Mouse (Mus musculus) embryonic facial prominence, embryonic 15.5 days (tissue): ENCODE results near the gene Slc35b1. TPM values are rescaled to one million over a fixed set of nuclear protein-coding genes. Genes with fewer than 3 reads are reported as not detected.

Experiments
- ATAC-seq: fragments of 200-750 bp; cut with Nextera tagmentation; 2 replicates; pipeline ENCODE4 v1.8.0; 2017; ENCODE audit warnings: low read depth, moderate TSS enrichment; ENCODE audit not compliant: insufficient number of reproducible peaks, low FRiP score, low TSS enrichment
- H3K27ac ChIP-seq: fragments of 300-500 bp; sonication (generic); replicated peaks from 2 replicates; pipeline ENCODE4 v1.5.1; 2015; ENCODE audit warnings: mild to moderate bottlenecking, inconsistent platforms
- H3K27me3 ChIP-seq: fragments of 300-500 bp; sonication (generic); 2 replicates; pipeline ENCODE4 v1.6.1; 2015; ENCODE audit warnings: inconsistent platforms
- H3K36me3 ChIP-seq: fragments of 300-500 bp; sonication (generic); 2 replicates; pipeline ENCODE4 v1.6.1; 2015; ENCODE audit warnings: mild to moderate bottlenecking, inconsistent platforms
- H3K4me1 ChIP-seq: fragments of 300-500 bp; sonication (generic); 2 replicates; pipeline ENCODE4 v1.6.1; 2015; ENCODE audit warnings: inconsistent platforms
- H3K4me2 ChIP-seq: fragments of 300-500 bp; sonication (generic); replicated peaks from 2 replicates; pipeline ENCODE4 v1.6.1; 2015; ENCODE audit warnings: mild to moderate bottlenecking, inconsistent platforms
- H3K4me3 ChIP-seq: fragments of 300-500 bp; sonication (generic); replicated peaks from 2 replicates; pipeline ENCODE4 v1.5.1; 2015; ENCODE audit warnings: mild to moderate bottlenecking, inconsistent platforms
- H3K9ac ChIP-seq: fragments of 300-500 bp; sonication (generic); 2 replicates; pipeline ENCODE4 v1.6.1; 2015; ENCODE audit warnings: inconsistent platforms
- H3K9me3 ChIP-seq: fragments of 300-500 bp; sonication (generic); replicated peaks from 2 replicates; pipeline ENCODE4 v1.6.1; 2016; ENCODE audit warnings: inconsistent platforms
- WGBS: fragments of 180-500 bp; shearing (Covaris S2); methylation state at CpG from one replicate; pipeline ENCODE4 v1.1.7; 2015; 5-methylcytosine and 5-hydroxymethylcytosine counted together
- polyA plus RNA-seq: library from polyadenylated mRNA; unstranded; fragments of >200 nt; fragmentation: Nextera tagmentation; extraction: Ambion mirVana; gene quantifications from 2 replicates; pipeline ENCODE4 v1.2.1, GENCODE M21; 2015

The Slc35b1 gene
- polyA plus RNA-seq, 1 experiment from 2014 or later = 100 TPM

- Histone ChIP-seq H3K27me3 (no peaks in the 10 kb centered on the region), H3K36me3 (peaks cover 53% of the 10 kb centered on the region), H3K4me1 (peaks cover 5% of the 10 kb centered on the region), H3K9me3 (no peaks in the 10 kb centered on the region), H3K4me2 (no peak overlapping the region), H3K9ac (no peak overlapping the region), H3K27ac (no peak overlapping the region), H3K4me3 (no peak overlapping the region)
- no peak for ATAC-seq
- 84% methylated on average over 5 of the region's 5 CpGs for WGBS
These were observed 1.0 kb upstream of the Slc35b1 start for GRCm38 (mm10) chr11:95383331-95383986.

- peaks cover 53% of the 10 kb centered on the region for H3K36me3 ChIP-seq
- H3K4me1 ChIP-seq = peaks cover 5% of the 10 kb centered on the region
- no peak for ATAC-seq
- peak overlapping the region; percentile 91 for H3K4me3 ChIP-seq
- H3K27me3 ChIP-seq = no peaks in the 10 kb centered on the region
- 38% methylated on average over 9 of the region's 9 CpGs for WGBS
- no peak overlapping the region; the same call in 1 of the 2 replicates for H3K9ac ChIP-seq
- no peaks in the 10 kb centered on the region for H3K9me3 ChIP-seq
- H3K4me2 ChIP-seq = peak overlapping the region; percentile 52
- 0 out of 2 replicates have a peak overlapping the region, but pooled peaks have one; percentile 55 for H3K27ac ChIP-seq
These were observed 531 bp upstream of the Slc35b1 start for GRCm38 (mm10) chr11:95384004-95384318.

GRCm38 (mm10) chr11:95384973-95385320 lies 455 bp downstream of the Slc35b1 start:
- peaks cover 54% of the 10 kb centered on the region for H3K36me3 ChIP-seq
- peak overlapping the region; percentile 82 for H3K9ac ChIP-seq
- H3K27me3 ChIP-seq = no peaks in the 10 kb centered on the region
- peaks cover 5% of the 10 kb centered on the region for H3K4me1 ChIP-seq
- peak overlapping the region; percentile 91 for H3K27ac ChIP-seq
- 0% methylated on average over 14 of the region's 14 CpGs for WGBS
- H3K4me2 ChIP-seq = peak overlapping the region; percentile 52
- H3K4me3 ChIP-seq = peak overlapping the region; percentile 91
- no peak for ATAC-seq
- no peaks in the 10 kb centered on the region for H3K9me3 ChIP-seq

GRCm38 (mm10) chr11:95387354-95387753 lies 2.9 kb downstream of the Slc35b1 start:
- Histone ChIP-seq H3K9me3 (no peaks in the 10 kb centered on the region), H3K27ac (no peak overlapping the region), H3K4me2 (no peak overlapping the region), H3K4me1 (peaks cover 13% of the 10 kb centered on the region), H3K27me3 (no peaks in the 10 kb centered on the region), H3K36me3 (peaks cover 48% of the 10 kb centered on the region), H3K9ac (no peak overlapping the region), H3K4me3 (no peak overlapping the region)
- ATAC-seq = no peak
- 83% methylated on average over 7 of the region's 7 CpGs for WGBS

GRCm38 (mm10) chr11:95389006-95389405 lies 4.5 kb downstream of the Slc35b1 start:
- Histone ChIP-seq H3K4me1 (peaks cover 30% of the 10 kb centered on the region), H3K4me3 (no peak overlapping the region), H3K27me3 (no peaks in the 10 kb centered on the region), H3K9me3 (no peaks in the 10 kb centered on the region), H3K27ac (no peak overlapping the region), H3K9ac (no peak overlapping the region), H3K4me2 (no peak overlapping the region), H3K36me3 (peaks cover 48% of the 10 kb centered on the region)
- no peak for ATAC-seq
- 63% methylated on average over 3 of the region's 3 CpGs for WGBS

- whole genome bisulfite sequencing = 90% methylated on average over 6 of the region's 6 CpGs
- H3K9ac ChIP-seq = no peak overlapping the region
- H3K9me3 ChIP-seq = no peaks in the 10 kb centered on the region
- no peak overlapping the region for H3K4me2 ChIP-seq
- no peaks in the 10 kb centered on the region for H3K27me3 ChIP-seq
- H3K4me1 ChIP-seq = peaks cover 33% of the 10 kb centered on the region
- no peak overlapping the region for H3K4me3 ChIP-seq
- no peak for ATAC-seq
- H3K36me3 ChIP-seq = peaks cover 48% of the 10 kb centered on the region
- no peak overlapping the region for H3K27ac ChIP-seq
These were observed 5.9 kb downstream of the Slc35b1 start for GRCm38 (mm10) chr11:95390420-95390819.

GRCm38 (mm10) chr11:95391201-95391600 lies 6.7 kb downstream of the Slc35b1 start:
- Histone ChIP-seq H3K4me1 (peaks cover 35% of the 10 kb centered on the region), H3K9me3 (no peaks in the 10 kb centered on the region), H3K27me3 (no peaks in the 10 kb centered on the region), H3K9ac (no peak overlapping the region), H3K4me3 (no peak overlapping the region), H3K27ac (peak overlapping the region; percentile 80; the same call in 1 of the 2 replicates), H3K36me3 (peaks cover 48% of the 10 kb centered on the region), H3K4me2 (no peak overlapping the region)
- no peak for ATAC-seq
- WGBS = 59% methylated on average over 4 of the region's 4 CpGs

GRCm38 (mm10) chr11:95391743-95392142 lies 7.3 kb downstream of the Slc35b1 start:
- Histone ChIP-seq H3K4me3 (no peak overlapping the region), H3K9me3 (no peaks in the 10 kb centered on the region), H3K4me1 (peaks cover 40% of the 10 kb centered on the region), H3K27ac (peak overlapping the region; percentile 80), H3K36me3 (peaks cover 43% of the 10 kb centered on the region), H3K9ac (no peak overlapping the region), H3K27me3 (no peaks in the 10 kb centered on the region), H3K4me2 (peak overlapping the region; percentile 12; the same call in 1 of the 2 replicates)
- WGBS = 44% methylated on average over 5 of the region's 5 CpGs
- no peak for ATAC-seq

- Histone ChIP-seq H3K27me3 (no peaks in the 10 kb centered on the region), H3K9me3 (no peaks in the 10 kb centered on the region), H3K4me3 (no peak overlapping the region), H3K27ac (peak overlapping the region; percentile 80), H3K4me2 (peak overlapping the region; percentile 12; the same call in 1 of the 2 replicates), H3K4me1 (peaks cover 42% of the 10 kb centered on the region), H3K36me3 (peaks cover 38% of the 10 kb centered on the region), H3K9ac (no peak overlapping the region)
- 27% methylated on average over 7 of the region's 7 CpGs for WGBS
- ATAC-seq = peak; percentile 58; the same call in 1 of the 2 replicates
These were observed 7.8 kb downstream of the Slc35b1 start for GRCm38 (mm10) chr11:95392223-95392667.

GRCm38 (mm10) chr11:95392708-95393499 lies 8.4 kb downstream of the Slc35b1 start:
- peaks cover 46% of the 10 kb centered on the region for H3K4me1 ChIP-seq
- H3K9ac ChIP-seq = no peak overlapping the region
- H3K27ac ChIP-seq = peak overlapping the region; percentile 80
- no peak overlapping the region for H3K4me3 ChIP-seq
- 48% methylated on average over 11 of the region's 11 CpGs for WGBS
- no peaks in the 10 kb centered on the region for H3K27me3 ChIP-seq
- no peak for ATAC-seq
- 0 out of 2 replicates have a peak overlapping the region, but pooled peaks have one; percentile 1 for H3K4me2 ChIP-seq
- H3K9me3 ChIP-seq = no peaks in the 10 kb centered on the region
- peaks cover 32% of the 10 kb centered on the region for H3K36me3 ChIP-seq

GRCm38 (mm10) chr11:95393500-95393816 lies 9.0 kb downstream of the Slc35b1 start:
- Histone ChIP-seq H3K4me3 (no peak overlapping the region), H3K9me3 (no peaks in the 10 kb centered on the region), H3K36me3 (peaks cover 26% of the 10 kb centered on the region), H3K9ac (no peak overlapping the region), H3K27ac (peak overlapping the region; percentile 80), H3K4me1 (peaks cover 51% of the 10 kb centered on the region), H3K27me3 (no peaks in the 10 kb centered on the region), H3K4me2 (0 out of 2 replicates have a peak overlapping the region, but pooled peaks have one; percentile 1)
- ATAC-seq = no peak
- WGBS = 18% methylated on average over 5 of the region's 5 CpGs
